ENCODE assay signal across 8 mouse cellular contexts in the genomic region with DNA sequence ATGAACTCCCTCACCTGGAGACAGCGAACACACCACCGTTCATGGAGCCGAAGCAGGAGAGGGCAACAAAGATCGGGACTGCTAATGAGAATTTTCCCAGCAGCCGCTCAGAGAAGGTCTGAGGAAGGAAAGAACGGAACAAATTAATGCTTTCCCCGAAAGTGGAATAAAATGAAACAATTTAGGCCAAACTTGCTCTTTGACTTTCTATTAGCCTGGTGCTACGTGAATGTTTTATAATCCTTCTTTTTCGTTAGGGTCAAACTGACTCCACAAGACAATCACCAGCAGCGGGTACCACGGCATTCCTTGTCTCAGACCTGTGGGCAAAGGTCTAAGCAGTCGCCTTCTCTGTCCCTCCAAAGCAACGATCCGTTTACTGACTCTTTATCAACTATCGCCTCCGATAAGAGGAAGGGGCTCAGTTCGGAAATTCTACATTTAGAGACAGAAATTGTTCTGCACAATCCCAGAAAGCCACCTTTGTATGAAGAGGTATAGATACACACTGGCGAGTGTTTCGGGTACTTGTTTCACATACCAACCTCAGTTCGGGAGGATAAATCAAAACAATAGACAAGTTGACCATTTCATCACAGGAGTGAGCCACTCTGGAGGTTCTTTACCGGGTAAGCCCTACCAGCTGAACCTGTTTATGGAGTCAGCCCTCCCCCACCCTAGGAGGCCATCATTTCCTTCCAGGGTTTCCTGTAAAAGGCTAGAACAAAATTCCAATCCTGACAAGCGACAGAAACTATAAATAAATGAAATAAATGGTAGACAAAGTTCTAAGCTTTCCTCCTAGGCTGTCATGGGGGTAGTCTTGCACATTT.
DNase-seq lines count a peak whose midpoint lies in the region; ATAC-seq lines count a peak whose summit lies in the region.

No protein-coding gene starts in this region.

- H3K4me3 ChIP-seq in heart, embryonic 15.5 days = peak overlapping the region; percentile 52
- H3K4me3 ChIP-seq in limb, embryonic 10.5 days = peak overlapping the region; percentile 45
- peak overlapping the region; percentile 37 for H3K4me3 ChIP-seq in midbrain, embryonic 13.5 days (replicated peaks)

- 0 out of 2 replicates have a peak overlapping the region, but pooled peaks have one; percentile 7 for H3K9ac ChIP-seq in heart, embryonic 15.5 days
- 0 out of 2 replicates have a peak overlapping the region, but pooled peaks have one; percentile 19 for H3K9ac ChIP-seq in midbrain, embryonic 13.5 days (replicated peaks)

- peak; percentile 29 for DNase-seq in urinary bladder, postnatal 14 days (ENCODE audit: low spot score)
- no peak for DNase-seq in urinary bladder, postnatal 10 days (ENCODE audit: low spot score)
- DNase-seq in limb, embryonic 10.5 days (ENCODE audit: low spot score) = peak; percentile 52
- DNase-seq in frontal cortex, postnatal 10 days (ENCODE audit: low spot score in 2 of 2) = no peak
- no peak for DNase-seq in left cerebral cortex, postnatal 10 days (ENCODE audit: extremely low spot score in 1 of 2, low spot score in 2 of 2)
- no peak for DNase-seq in layer of hippocampus, postnatal 14 days (ENCODE audit: low spot score in 2 of 2)

- WGBS in heart, embryonic 15.5 days = 22% methylated on average over 22 of the region's 22 CpGs
- WGBS in limb, embryonic 10.5 days = 38% methylated on average over 22 of the region's 22 CpGs
- WGBS in midbrain, embryonic 13.5 days = 34% methylated on average over 22 of the region's 22 CpGs

- no peaks in the 10 kb centered on the region for H3K27me3 ChIP-seq in heart, embryonic 15.5 days
- H3K27me3 ChIP-seq in limb, embryonic 10.5 days (ENCODE audit: low read depth, poor library complexity, severe bottlenecking) = no peaks in the 10 kb centered on the region
- H3K27me3 ChIP-seq in midbrain, embryonic 13.5 days = no peaks in the 10 kb centered on the region

- peak overlapping the region; percentile 62 for H3K4me2 ChIP-seq in heart, embryonic 15.5 days
- peak overlapping the region; percentile 50 for H3K4me2 ChIP-seq in midbrain, embryonic 13.5 days (replicated peaks)

- H3K27ac ChIP-seq in heart, embryonic 15.5 days = peak overlapping the region; percentile 40; the same call in 1 of the 2 replicates
- H3K27ac ChIP-seq in limb, embryonic 10.5 days = peak overlapping the region; percentile 89
- 0 out of 2 replicates have a peak overlapping the region, but pooled peaks have one; percentile 39 for H3K27ac ChIP-seq in midbrain, embryonic 13.5 days

- no peaks in the 10 kb centered on the region for H3K9me3 ChIP-seq in heart, embryonic 15.5 days (replicated peaks)
- no peaks in the 10 kb centered on the region for H3K9me3 ChIP-seq in limb, embryonic 10.5 days (replicated peaks)
- no peaks in the 10 kb centered on the region for H3K9me3 ChIP-seq in midbrain, embryonic 13.5 days

- intact Hi-C loops in left cerebral cortex, postnatal 10 days (cut with DNase I) = loop anchor here (5.0 to 10.0 kb wide), 2 partner anchors 520 to 743 kb away; no protein-coding TSS in a partner anchor

- H3K4me1 ChIP-seq in heart, embryonic 15.5 days (replicated peaks) = 0 out of 2 replicates have a peak, but pooled peaks cover 7% of the 10 kb centered on the region
- peaks cover 28% of the 10 kb centered on the region for H3K4me1 ChIP-seq in limb, embryonic 10.5 days
- peaks cover 20% of the 10 kb centered on the region for H3K4me1 ChIP-seq in midbrain, embryonic 13.5 days (replicated peaks)

- H3K36me3 ChIP-seq in heart, embryonic 15.5 days = no peaks in the 10 kb centered on the region
- no peaks in the 10 kb centered on the region for H3K36me3 ChIP-seq in limb, embryonic 10.5 days
- no peaks in the 10 kb centered on the region for H3K36me3 ChIP-seq in midbrain, embryonic 13.5 days

- no peak for ATAC-seq in heart, embryonic 15.5 days (replicated peaks; ENCODE audit: insufficient number of reproducible peaks, insufficient read depth, low FRiP score, low read depth)
- ATAC-seq in midbrain, embryonic 13.5 days = peak; percentile 65

Comparison
In these comparisons a context has a peak if more than half of its experiments do, and no peak if none do; other contexts are left out.
1. DNase-seq: peak in urinary bladder, postnatal 14 days (single experiment) and limb, embryonic 10.5 days (single experiment); none in urinary bladder, postnatal 10 days (single experiment), frontal cortex, postnatal 10 days (0 of 2), left cerebral cortex, postnatal 10 days (0 of 2) and layer of hippocampus, postnatal 14 days (0 of 2).
2. H3K27ac ChIP-seq: peak in every context shown above with its lines; median percentile 89 in limb, embryonic 10.5 days; 40 in heart, embryonic 15.5 days; 39 in midbrain, embryonic 13.5 days.
3. Peak in every context shown above with its lines, with median percentiles within 50 percentile points of each other: H3K4me3 ChIP-seq.